Mouse (Mus musculus) stomach, postnatal 0 days (tissue): ENCODE data around the gene Zmynd8. TPM values are rescaled to one million over a fixed set of nuclear protein-coding genes. Genes with fewer than 3 reads are reported as not detected.

Source experiments
- ATAC-seq: fragments of 200-750 bp; cut with Nextera tagmentation; 2 replicates; pipeline ENCODE4 v1.8.0; 2017; ENCODE audit not compliant: low FRiP score, low TSS enrichment
- DNase-seq: peaks from one replicate; pipeline ENCODE4 v3.0.0-alpha.2; 2016; ENCODE audit warnings: low spot score
- H3K27ac ChIP-seq: fragments of 300-500 bp; sonication (generic); replicated peaks from 2 replicates; pipeline ENCODE4 v1.5.1; 2014; ENCODE audit warnings: mild to moderate bottlenecking, control low read depth
- H3K27me3 ChIP-seq: fragments of 300-500 bp; sonication (generic); 2 replicates; pipeline ENCODE4 v1.6.1; 2014; ENCODE audit warnings: low read length; ENCODE audit not compliant: control insufficient read depth, insufficient read depth
- H3K36me3 ChIP-seq: fragments of 300-500 bp; sonication (generic); 2 replicates; pipeline ENCODE4 v1.6.1; 2014; ENCODE audit warnings: low read length, mixed read lengths; ENCODE audit not compliant: control insufficient read depth, insufficient read depth
- H3K4me1 ChIP-seq: fragments of 300-500 bp; sonication (generic); replicated peaks from 2 replicates; pipeline ENCODE4 v1.6.1; 2014; ENCODE audit warnings: antibody characterized with exemption; ENCODE audit not compliant: control insufficient read depth, insufficient read depth
- H3K4me2 ChIP-seq: fragments of 300-500 bp; sonication (generic); replicated peaks from 2 replicates; pipeline ENCODE4 v1.6.1; 2014; ENCODE audit warnings: low read depth, mild to moderate bottlenecking, control low read depth, moderate library complexity
- H3K4me3 ChIP-seq: fragments of 300-500 bp; sonication (generic); 2 replicates; pipeline ENCODE4 v1.5.1; 2014; ENCODE audit warnings: low read depth, low read length, control low read depth
- H3K9ac ChIP-seq: fragments of 300-500 bp; sonication (generic); 2 replicates; pipeline ENCODE4 v1.6.1; 2014; ENCODE audit warnings: mild to moderate bottlenecking, low read length, control low read depth, mixed read lengths
- H3K9me3 ChIP-seq: fragments of 300-500 bp; sonication (generic); 2 replicates; pipeline ENCODE4 v1.6.1; 2016; ENCODE audit warnings: low read length; ENCODE audit not compliant: control insufficient read depth
- CTCF ChIP-seq: IDR thresholded peaks from 2 replicates; pipeline ENCODE4 v1.5.1; 2016; ENCODE audit warnings: antibody characterized with exemption, low read depth, mild to moderate bottlenecking, moderate library complexity
- EP300 ChIP-seq: optimal IDR thresholded peaks from 2 replicates; pipeline ENCODE3; 2016; ENCODE audit warnings: antibody characterized with exemption
- WGBS: fragments of 180-500 bp; shearing (Covaris S2); extraction: QIAGEN DNeasy Blood & Tissue Kit; methylation state at CpG from one replicate; pipeline ENCODE4 v1.1.7; 2014; 5-methylcytosine and 5-hydroxymethylcytosine counted together
- polyA plus RNA-seq: library from polyadenylated mRNA; unstranded; fragments of >200 nt; fragmentation: Nextera tagmentation; extraction: Ambion mirVana; gene quantifications from 2 replicates; pipeline ENCODE4 v1.2.1, GENCODE M21; 2015

The Zmynd8 gene
- polyA plus RNA-seq, 1 experiment from 2014 or later = 29.7 TPM

DNA sequence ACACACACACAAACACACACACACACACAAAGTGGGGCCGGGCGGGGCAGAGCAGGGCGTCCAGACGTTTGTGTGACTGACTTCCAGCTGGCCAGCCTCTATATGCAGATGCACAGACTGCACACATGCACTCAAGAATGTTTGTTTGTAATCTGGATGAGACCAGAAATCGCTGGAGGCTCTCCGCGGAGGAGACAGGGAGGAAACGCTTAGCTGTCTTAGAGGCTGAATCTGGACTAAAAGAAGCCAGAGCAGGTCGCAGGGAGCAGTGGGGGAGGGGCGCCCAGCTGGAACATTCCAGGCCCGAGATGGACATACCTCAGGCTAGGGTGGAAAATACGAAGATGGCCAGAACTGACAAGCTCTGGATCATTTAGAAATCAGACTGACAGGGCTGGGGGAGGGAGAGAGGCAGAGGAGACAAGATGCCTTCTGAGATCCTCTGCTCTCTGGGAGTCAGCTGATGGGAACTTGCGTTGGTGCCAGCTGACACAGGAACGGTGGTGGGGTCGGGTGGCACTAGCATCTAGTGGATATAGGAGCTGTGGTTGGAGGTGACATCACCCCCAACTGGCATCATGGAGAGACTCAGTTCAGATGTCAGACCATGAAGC is 7.6 kb upstream of the Zmynd8 start:
- Histone ChIP-seq H3K27ac (peak overlapping the region; percentile 61; the same call in 1 of the 2 replicates), H3K9me3 (no peaks in the 10 kb centered on the region), H3K4me1 (no peaks in the 10 kb centered on the region), H3K9ac (no peak overlapping the region), H3K4me2 (no peak overlapping the region), H3K27me3 (no peaks in the 10 kb centered on the region), H3K4me3 (no peak overlapping the region), H3K36me3 (no peaks in the 10 kb centered on the region)
- DNase-seq = peak; percentile 47
- ATAC-seq = peak; percentile 70
- TF ChIP-seq EP300 (no peak), CTCF (no peak)
- WGBS = 15% methylated on average over 15 of the region's 15 CpGs

DNA sequence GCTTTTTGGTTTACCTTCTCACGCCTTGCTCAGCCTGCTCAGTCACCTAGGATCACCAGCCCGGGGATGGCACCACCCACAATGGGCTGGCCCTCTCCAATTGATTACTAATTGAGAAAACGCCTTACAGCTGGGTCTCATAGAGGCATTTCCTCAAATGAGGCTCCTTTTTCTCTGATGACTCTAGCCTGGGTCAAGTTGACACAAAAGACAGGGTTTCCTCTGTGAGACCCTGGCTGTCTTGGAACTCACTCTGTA is 2.2 kb upstream of the Zmynd8 start:
- Histone ChIP-seq H3K9me3 (no peaks in the 10 kb centered on the region), H3K4me3 (no peak overlapping the region), H3K27me3 (no peaks in the 10 kb centered on the region), H3K36me3 (no peaks in the 10 kb centered on the region), H3K9ac (peak overlapping the region; percentile 18; the same call in 1 of the 2 replicates), H3K4me2 (peak overlapping the region; percentile 46; the same call in 1 of the 2 replicates), H3K27ac (peak overlapping the region; percentile 90), H3K4me1 (0 out of 2 replicates have a peak, but pooled peaks cover 2% of the 10 kb centered on the region)
- ATAC-seq = peak; percentile 47
- DNase-seq = peak; percentile 61
- TF ChIP-seq EP300 (no peak), CTCF (no peak)
- 24% methylated on average over 3 of the region's 3 CpGs for WGBS

GRCm38 (mm10) chr2:165900351-165901126 is 1.7 kb upstream of the Zmynd8 start:
- Histone ChIP-seq H3K4me1 (0 out of 2 replicates have a peak, but pooled peaks cover 2% of the 10 kb centered on the region), H3K9me3 (no peaks in the 10 kb centered on the region), H3K4me3 (peak overlapping the region; percentile 10; the same call in 1 of the 2 replicates), H3K9ac (peak overlapping the region; percentile 50; the same call in 1 of the 2 replicates), H3K27ac (peak overlapping the region; percentile 90), H3K4me2 (peak overlapping the region; percentile 46), H3K27me3 (no peaks in the 10 kb centered on the region), H3K36me3 (no peaks in the 10 kb centered on the region)
- DNase-seq = peak; percentile 47
- WGBS = 18% methylated on average over 23 of the region's 23 CpGs
- ATAC-seq = peak; percentile 68
- no peak for TF ChIP-seq EP300
- TF ChIP-seq CTCF = peak; percentile 3; the same call in 1 of the 2 replicates

- WGBS = 14% methylated on average over 3 of the region's 3 CpGs
- Histone ChIP-seq H3K4me3 (no peak overlapping the region), H3K27me3 (no peaks in the 10 kb centered on the region)
These were observed 1.1 kb upstream of the Zmynd8 start for GRCm38 (mm10) chr2:165899923-165900322.

GRCm38 (mm10) chr2:165899474-165899873 is 658 bp upstream of the Zmynd8 start:
- 0 out of 2 replicates have a peak, but pooled peaks cover 2% of the 10 kb centered on the region for H3K4me1 ChIP-seq
- no peak overlapping the region for H3K9ac ChIP-seq
- TF ChIP-seq EP300 = no peak
- peak; percentile 47 for TF ChIP-seq CTCF
- H3K9me3 ChIP-seq = no peaks in the 10 kb centered on the region
- ATAC-seq (no peak), DNase-seq (peak; percentile 11)
- peak overlapping the region; percentile 90; the same call in 1 of the 2 replicates for H3K27ac ChIP-seq
- no peak overlapping the region for H3K4me3 ChIP-seq
- no peaks in the 10 kb centered on the region for H3K36me3 ChIP-seq
- no peaks in the 10 kb centered on the region for H3K27me3 ChIP-seq
- 63% methylated on average over 6 of the region's 6 CpGs for WGBS
- 0 out of 2 replicates have a peak overlapping the region, but pooled peaks have one; percentile 11 for H3K4me2 ChIP-seq

More at GRCm38 (mm10) chr2:165899923-165900322, 1.1 kb upstream of the Zmynd8 start:
- TF ChIP-seq EP300 (no peak), CTCF (no peak)
- Histone ChIP-seq H3K4me2 (peak overlapping the region; percentile 46), H3K36me3 (no peaks in the 10 kb centered on the region), H3K9ac (peak overlapping the region; percentile 50; the same call in 1 of the 2 replicates), H3K4me1 (0 out of 2 replicates have a peak, but pooled peaks cover 2% of the 10 kb centered on the region), H3K9me3 (no peaks in the 10 kb centered on the region), H3K27ac (peak overlapping the region; percentile 90)
- ATAC-seq (peak; percentile 43; the same call in 1 of the 2 replicates), DNase-seq (peak; percentile 19)
